Mouse (Mus musculus) limb, embryonic 14.5 days (tissue): Measurements from ENCODE around the gene Grip1. TPM values are rescaled to one million over a fixed set of nuclear protein-coding genes. Genes with fewer than 3 reads are reported as not detected.

Experiments
- ATAC-seq: fragments of 200-750 bp; cut with Nextera tagmentation; 2 replicates; pipeline ENCODE4 v1.8.0; 2017; ENCODE audit warnings: low read depth, moderate number of reproducible peaks, moderate TSS enrichment; ENCODE audit not compliant: low FRiP score
- DNase-seq: peaks from one replicate; pipeline ENCODE4 v3.0.0-alpha.2; 2015; ENCODE audit warnings: low spot score
- H3K27ac ChIP-seq: fragments of 300-500 bp; sonication (generic); replicated peaks from 2 replicates; pipeline ENCODE4 v1.5.1; 2014; ENCODE audit warnings: low read depth, mild to moderate bottlenecking, low read length, moderate library complexity, mixed read lengths
- H3K27me3 ChIP-seq: fragments of 300-500 bp; sonication (generic); 2 replicates; pipeline ENCODE4 v1.6.1; 2014; ENCODE audit warnings: low read length, mixed read lengths; ENCODE audit not compliant: control insufficient read depth, insufficient read depth
- H3K36me3 ChIP-seq: fragments of 300-500 bp; sonication (generic); 2 replicates; pipeline ENCODE4 v1.6.1; 2014; ENCODE audit warnings: mild to moderate bottlenecking, low read length, moderate library complexity, mixed read lengths; ENCODE audit not compliant: control insufficient read depth, insufficient read depth
- H3K4me1 ChIP-seq: fragments of 300-500 bp; sonication (generic); 2 replicates; pipeline ENCODE4 v1.6.1; 2014; ENCODE audit warnings: antibody characterized with exemption, low read length, mixed read lengths; ENCODE audit not compliant: control insufficient read depth, insufficient read depth
- H3K4me2 ChIP-seq: fragments of 300-500 bp; sonication (generic); replicated peaks from 2 replicates; pipeline ENCODE4 v1.6.1; 2014; ENCODE audit warnings: low read depth, mild to moderate bottlenecking, low read length, moderate library complexity; ENCODE audit not compliant: severe bottlenecking
- H3K4me3 ChIP-seq: fragments of 300-500 bp; sonication (generic); replicated peaks from 2 replicates; pipeline ENCODE4 v1.5.1; 2014; ENCODE audit warnings: low read length
- H3K9ac ChIP-seq: fragments of 300-500 bp; sonication (generic); 2 replicates; pipeline ENCODE4 v1.6.1; 2014; ENCODE audit warnings: mild to moderate bottlenecking, low read depth, low read length, moderate library complexity; ENCODE audit not compliant: severe bottlenecking
- H3K9me3 ChIP-seq: fragments of 300-500 bp; sonication (generic); 2 replicates; pipeline ENCODE4 v1.6.1; 2016; ENCODE audit warnings: low read length; ENCODE audit not compliant: control insufficient read depth
- POLR2A ChIP-seq: fragments of 200-500 bp; IDR thresholded peaks from 2 replicates; pipeline ENCODE4 v1.8.0; 2012; ENCODE audit warnings: inconsistent platforms, mild to moderate bottlenecking, moderate library complexity, borderline replicate concordance; ENCODE audit not compliant: insufficient read depth, insufficient read length; ENCODE audit errors: extremely low read depth
- WGBS: fragments of 180-500 bp; shearing (Covaris S2); extraction: QIAGEN DNeasy Blood & Tissue Kit; methylation state at CpG from one replicate; pipeline ENCODE4 v1.1.7; 2014; 5-methylcytosine and 5-hydroxymethylcytosine counted together
- polyA plus RNA-seq, 2 experiments: library from polyadenylated mRNA; depleted of rRNA in 1 of 2; stranded (reverse) in 1 of 2; unstranded in 1 of 2; fragments of >200 nt; fragmentation: Nextera tagmentation in 1 of 2; extraction: Ambion mirVana in 1 of 2; gene quantifications; 2 replicates each; pipeline versions ENCODE4 v1.2.1 to v1.2.3; 2012 to 2014

Grip1 gene
- polyA plus RNA-seq, 2 experiments = 5.9 to 7.6 TPM

- no peak overlapping the region for H3K4me3 ChIP-seq
- no peak overlapping the region for H3K27ac ChIP-seq
- 31% methylated on average over 7 of the region's 7 CpGs for WGBS
- no peaks in the 10 kb centered on the region for H3K36me3 ChIP-seq
- no peaks in the 10 kb centered on the region for H3K27me3 ChIP-seq
- no peak overlapping the region for H3K4me2 ChIP-seq
- H3K4me1 ChIP-seq = peaks cover 5% of the 10 kb centered on the region; the same call in 1 of the 2 replicates
- DNase-seq = no peak
- peak; percentile 26; the same call in 1 of the 2 replicates for ATAC-seq
- no peaks in the 10 kb centered on the region for H3K9me3 ChIP-seq
- H3K9ac ChIP-seq = no peak overlapping the region
- no peak for TF ChIP-seq POLR2A
Observed at GRCm38 (mm10) chr10:119739466-119739865, 285.8 kb downstream of the Grip1 start.

- Histone ChIP-seq H3K4me3 (no peak overlapping the region), H3K4me1 (peaks cover 5% of the 10 kb centered on the region; the same call in 1 of the 2 replicates), H3K9me3 (no peaks in the 10 kb centered on the region), H3K4me2 (no peak overlapping the region), H3K27ac (no peak overlapping the region), H3K9ac (no peak overlapping the region), H3K27me3 (no peaks in the 10 kb centered on the region), H3K36me3 (no peaks in the 10 kb centered on the region)
- no peak for TF ChIP-seq POLR2A
- DNase-seq (no peak), ATAC-seq (no peak)
- WGBS = 71% methylated on average over 8 of the region's 8 CpGs
Observed at GRCm38 (mm10) chr10:119742722-119743121, 289.1 kb downstream of the Grip1 start.

GRCm38 (mm10) chr10:119752361-119752798 lies 298.8 kb downstream of the Grip1 start:
- peak; percentile 28 for DNase-seq
- 67% methylated on average over 6 of the region's 6 CpGs for WGBS

GRCm38 (mm10) chr10:119756271-119756670 lies 302.6 kb downstream of the Grip1 start:
- WGBS = 79% methylated on average over 7 of the region's 7 CpGs
- Histone ChIP-seq H3K4me1 (peaks cover 11% of the 10 kb centered on the region), H3K4me3 (no peak overlapping the region), H3K4me2 (no peak overlapping the region), H3K36me3 (no peaks in the 10 kb centered on the region), H3K27me3 (no peaks in the 10 kb centered on the region), H3K27ac (no peak overlapping the region), H3K9me3 (no peaks in the 10 kb centered on the region), H3K9ac (no peak overlapping the region)
- ATAC-seq (no peak), DNase-seq (no peak)
- TF ChIP-seq POLR2A = no peak

More at GRCm38 (mm10) chr10:119752361-119752798, 298.8 kb downstream of the Grip1 start:
- Histone ChIP-seq H3K4me3 (no peak overlapping the region), H3K27me3 (no peaks in the 10 kb centered on the region), H3K36me3 (no peaks in the 10 kb centered on the region), H3K9me3 (no peaks in the 10 kb centered on the region), H3K27ac (no peak overlapping the region), H3K9ac (no peak overlapping the region), H3K4me2 (no peak overlapping the region), H3K4me1 (peaks cover 5% of the 10 kb centered on the region; the same call in 1 of the 2 replicates)
- TF ChIP-seq POLR2A = no peak
- no peak for ATAC-seq

GRCm38 (mm10) chr10:119757219-119757618 lies 303.6 kb downstream of the Grip1 start:
- Histone ChIP-seq H3K4me2 (no peak overlapping the region), H3K27me3 (no peaks in the 10 kb centered on the region), H3K4me1 (peaks cover 16% of the 10 kb centered on the region), H3K9me3 (no peaks in the 10 kb centered on the region), H3K4me3 (no peak overlapping the region), H3K36me3 (no peaks in the 10 kb centered on the region), H3K27ac (no peak overlapping the region), H3K9ac (no peak overlapping the region)
- WGBS = 80% methylated on average over 6 of the region's 6 CpGs
- no peak for TF ChIP-seq POLR2A
- DNase-seq (no peak), ATAC-seq (no peak)
